Mouse (Mus musculus): Measurements from ENCODE around the gene Gan. TPM values are rescaled to one million over a fixed set of nuclear protein-coding genes. Genes with fewer than 3 reads are reported as not detected.

The Gan gene
- polyA plus RNA-seq, 1 experiment from 2014 or later: 2.4 TPM

GRCm38 (mm10) chr8:117240326-117240725 is 82.4 kb downstream of the Gan start:
- WGBS: 77% methylated on average over 5 of the region's 5 CpGs
- Histone ChIP-seq H3K4me3 (ENCODE audit: low read depth, low read length) (no peak overlapping the region), H3K9me3 (ENCODE audit: control insufficient read depth, low read length) (no peaks in the 10 kb centered on the region), H3K27me3 (ENCODE audit: control insufficient read depth, insufficient read depth, low read length) (no peaks in the 10 kb centered on the region), H3K27ac (replicated peaks) (no peak overlapping the region), H3K9ac (ENCODE audit: low read length) (no peak overlapping the region), H3K4me1 (replicated peaks; ENCODE audit: control insufficient read depth, insufficient read depth) (no peaks in the 10 kb centered on the region), H3K36me3 (ENCODE audit: control insufficient read depth, insufficient read depth, low read length) (no peaks in the 10 kb centered on the region), H3K4me2 (replicated peaks; ENCODE audit: low read depth) (no peak overlapping the region)
- TF ChIP-seq CTCF (IDR thresholded peaks at IDR 0.05; ENCODE audit: low read depth) (no peak), EP300 (optimal IDR thresholded peaks at IDR 0.05) (no peak)
- DNase-seq (ENCODE audit: low spot score) (no peak), ATAC-seq (ENCODE audit: low FRiP score, low TSS enrichment) (no peak)

DNA sequence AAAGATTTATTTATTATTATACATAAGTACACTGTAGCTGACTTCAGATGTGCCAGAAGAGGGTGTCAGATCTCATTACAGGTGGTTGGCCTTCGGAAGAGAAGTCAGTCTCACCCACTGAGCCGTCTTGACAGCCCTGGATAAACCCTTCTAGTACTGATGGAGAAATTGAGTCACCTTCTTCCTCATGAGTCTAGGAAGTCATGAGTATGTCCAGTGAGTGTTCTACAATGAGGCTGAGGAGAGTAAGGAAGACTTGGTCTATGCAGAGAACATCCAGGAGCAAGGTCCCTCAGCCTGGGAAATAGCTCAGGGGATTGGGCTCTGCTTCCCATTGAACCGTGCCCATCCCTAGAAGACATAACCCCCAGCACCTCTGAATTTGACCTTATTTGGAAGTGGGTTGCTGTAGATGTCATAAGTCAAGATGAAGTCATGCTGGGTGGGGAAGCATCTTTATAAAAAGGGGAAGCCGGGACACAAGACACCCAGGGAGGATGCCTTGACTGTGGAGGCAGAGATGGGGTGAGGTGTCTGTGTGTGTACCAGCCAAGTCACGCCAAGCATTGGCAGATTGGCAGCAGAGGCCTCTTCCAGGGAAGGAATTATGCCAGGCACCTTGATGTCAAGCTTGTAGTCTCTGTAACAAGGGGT is 83.0 kb downstream of the Gan start:
- DNase-seq (ENCODE audit: low spot score) (no peak), ATAC-seq (ENCODE audit: low FRiP score, low TSS enrichment) (no peak)
- no peaks in the 10 kb centered on the region for H3K36me3 ChIP-seq (ENCODE audit: control insufficient read depth, insufficient read depth, low read length)
- H3K4me3 ChIP-seq (ENCODE audit: low read depth, low read length): no peak overlapping the region
- H3K9ac ChIP-seq (ENCODE audit: low read length): no peak overlapping the region
- H3K27ac ChIP-seq (replicated peaks): no peak overlapping the region
- 76% methylated on average over 5 of the region's 5 CpGs for WGBS
- no peaks in the 10 kb centered on the region for H3K9me3 ChIP-seq (ENCODE audit: control insufficient read depth, low read length)
- H3K4me1 ChIP-seq (replicated peaks; ENCODE audit: control insufficient read depth, insufficient read depth): no peaks in the 10 kb centered on the region
- H3K4me2 ChIP-seq (replicated peaks; ENCODE audit: low read depth): no peak overlapping the region
- no peaks in the 10 kb centered on the region for H3K27me3 ChIP-seq (ENCODE audit: control insufficient read depth, insufficient read depth, low read length)
- TF ChIP-seq CTCF (IDR thresholded peaks at IDR 0.05; ENCODE audit: low read depth): no peak
- TF ChIP-seq EP300 (optimal IDR thresholded peaks at IDR 0.05): no peak

- DNase-seq (ENCODE audit: low spot score) (no peak), ATAC-seq (ENCODE audit: low FRiP score, low TSS enrichment) (no peak)
- 46% methylated on average over 3 of the region's 3 CpGs for WGBS
- Histone ChIP-seq H3K27me3 (ENCODE audit: control insufficient read depth, insufficient read depth, low read length) (no peaks in the 10 kb centered on the region), H3K9ac (ENCODE audit: low read length) (no peak overlapping the region), H3K4me2 (replicated peaks; ENCODE audit: low read depth) (no peak overlapping the region), H3K27ac (replicated peaks) (no peak overlapping the region), H3K36me3 (ENCODE audit: control insufficient read depth, insufficient read depth, low read length) (no peaks in the 10 kb centered on the region), H3K4me1 (replicated peaks; ENCODE audit: control insufficient read depth, insufficient read depth) (no peaks in the 10 kb centered on the region), H3K9me3 (ENCODE audit: control insufficient read depth, low read length) (no peaks in the 10 kb centered on the region), H3K4me3 (ENCODE audit: low read depth, low read length) (no peak overlapping the region)
- TF ChIP-seq CTCF (IDR thresholded peaks at IDR 0.05; ENCODE audit: low read depth) (no peak), EP300 (optimal IDR thresholded peaks at IDR 0.05) (no peak)
Observed at GRCm38 (mm10) chr8:117241848-117242247, 83.9 kb downstream of the Gan start.

GRCm38 (mm10) chr8:117242286-117242685 is 84.4 kb downstream of the Gan start:
- Histone ChIP-seq H3K36me3 (ENCODE audit: control insufficient read depth, insufficient read depth, low read length) (no peaks in the 10 kb centered on the region), H3K27ac (replicated peaks) (no peak overlapping the region), H3K9ac (ENCODE audit: low read length) (no peak overlapping the region), H3K4me1 (replicated peaks; ENCODE audit: control insufficient read depth, insufficient read depth) (no peaks in the 10 kb centered on the region), H3K4me3 (ENCODE audit: low read depth, low read length) (no peak overlapping the region), H3K9me3 (ENCODE audit: control insufficient read depth, low read length) (no peaks in the 10 kb centered on the region), H3K4me2 (replicated peaks; ENCODE audit: low read depth) (no peak overlapping the region), H3K27me3 (ENCODE audit: control insufficient read depth, insufficient read depth, low read length) (no peaks in the 10 kb centered on the region)
- no peak for ATAC-seq (ENCODE audit: low FRiP score, low TSS enrichment)
- TF ChIP-seq CTCF (IDR thresholded peaks at IDR 0.05; ENCODE audit: low read depth) (no peak), EP300 (optimal IDR thresholded peaks at IDR 0.05) (no peak)
- DNase-seq (ENCODE audit: low spot score): no peak
- WGBS: 63% methylated on average over 6 of the region's 6 CpGs

DNA sequence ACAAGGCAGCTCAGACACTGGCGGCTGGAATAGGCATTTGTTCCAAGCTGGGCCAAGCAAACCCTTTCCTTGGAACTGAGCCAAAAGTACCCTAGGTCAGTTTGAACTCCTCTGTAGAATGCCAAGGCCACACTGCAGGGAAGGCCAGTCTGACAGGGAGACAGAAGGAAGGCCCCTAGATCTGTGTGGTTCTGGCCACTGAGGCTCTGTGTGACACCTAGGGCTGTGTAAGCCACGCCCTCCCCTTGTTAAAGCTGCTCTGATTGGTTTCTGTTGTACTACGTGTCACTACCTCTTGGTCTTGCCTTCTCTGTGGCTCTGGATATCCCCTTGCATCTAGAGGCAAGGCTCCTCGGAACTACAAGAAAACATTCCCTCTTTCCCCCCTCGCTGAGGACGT is 86.7 kb downstream of the Gan start:
- TF ChIP-seq EP300 (optimal IDR thresholded peaks at IDR 0.05): no peak
- Histone ChIP-seq H3K4me1 (replicated peaks; ENCODE audit: control insufficient read depth, insufficient read depth) (no peaks in the 10 kb centered on the region), H3K27me3 (ENCODE audit: control insufficient read depth, insufficient read depth, low read length) (no peaks in the 10 kb centered on the region), H3K27ac (replicated peaks) (no peak overlapping the region), H3K9ac (ENCODE audit: low read length) (no peak overlapping the region), H3K36me3 (ENCODE audit: control insufficient read depth, insufficient read depth, low read length) (no peaks in the 10 kb centered on the region), H3K4me2 (replicated peaks; ENCODE audit: low read depth) (no peak overlapping the region), H3K4me3 (ENCODE audit: low read depth, low read length) (no peak overlapping the region), H3K9me3 (ENCODE audit: control insufficient read depth, low read length) (no peaks in the 10 kb centered on the region)
- no peak for DNase-seq (ENCODE audit: low spot score)
- no peak; the same call in 1 of the 2 replicates for ATAC-seq (ENCODE audit: low FRiP score, low TSS enrichment)
- 50% methylated on average over 6 of the region's 6 CpGs for WGBS

- Histone ChIP-seq H3K9ac (ENCODE audit: low read length) (no peak overlapping the region), H3K9me3 (ENCODE audit: control insufficient read depth, low read length) (no peaks in the 10 kb centered on the region), H3K4me1 (replicated peaks; ENCODE audit: control insufficient read depth, insufficient read depth) (no peaks in the 10 kb centered on the region), H3K27ac (replicated peaks) (no peak overlapping the region), H3K27me3 (ENCODE audit: control insufficient read depth, insufficient read depth, low read length) (no peaks in the 10 kb centered on the region), H3K4me3 (ENCODE audit: low read depth, low read length) (no peak overlapping the region), H3K36me3 (ENCODE audit: control insufficient read depth, insufficient read depth, low read length) (no peaks in the 10 kb centered on the region), H3K4me2 (replicated peaks; ENCODE audit: low read depth) (no peak overlapping the region)
- WGBS: 61% methylated on average over 11 of the region's 11 CpGs
- no peak for ATAC-seq (ENCODE audit: low FRiP score, low TSS enrichment)
- TF ChIP-seq CTCF (IDR thresholded peaks at IDR 0.05; ENCODE audit: low read depth): no peak
- DNase-seq (ENCODE audit: low spot score): no peak
Observed at GRCm38 (mm10) chr8:117248341-117248740, 90.4 kb downstream of the Gan start.
